Mouse (Mus musculus) right cerebral cortex, postnatal 10 days (tissue): ENCODE data around the gene Ccdc92b.

ENCODE experiments used
- DNase-seq, 2 experiments: peaks; one replicate each; pipeline ENCODE4 v3.0.0; 2021; ENCODE audit warnings: low spot score in 2 of 2

The Ccdc92b gene

DNA sequence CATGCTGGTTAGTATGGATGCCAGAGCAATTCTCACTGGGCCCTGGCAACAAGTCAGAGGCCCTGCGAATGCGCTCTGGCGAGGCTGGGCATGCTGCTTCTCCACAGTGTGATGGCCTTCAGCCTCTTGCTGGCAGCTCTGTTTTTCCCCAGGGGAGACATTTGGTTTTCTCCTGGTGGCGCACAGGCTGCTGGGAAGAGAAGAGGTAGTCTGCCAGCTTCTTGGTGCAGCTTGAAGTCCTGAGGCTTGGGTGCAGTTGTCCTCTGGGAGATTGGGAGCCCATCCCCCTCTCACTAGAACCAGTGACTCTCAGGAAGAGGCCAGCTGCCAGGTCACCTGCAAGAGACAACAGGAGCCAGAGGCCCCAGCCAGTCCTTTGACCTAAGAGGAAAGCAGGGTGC, 33.4 kb downstream of the Ccdc92b start:
- DNase-seq, result peak; percentile 62 to 65

DNA sequence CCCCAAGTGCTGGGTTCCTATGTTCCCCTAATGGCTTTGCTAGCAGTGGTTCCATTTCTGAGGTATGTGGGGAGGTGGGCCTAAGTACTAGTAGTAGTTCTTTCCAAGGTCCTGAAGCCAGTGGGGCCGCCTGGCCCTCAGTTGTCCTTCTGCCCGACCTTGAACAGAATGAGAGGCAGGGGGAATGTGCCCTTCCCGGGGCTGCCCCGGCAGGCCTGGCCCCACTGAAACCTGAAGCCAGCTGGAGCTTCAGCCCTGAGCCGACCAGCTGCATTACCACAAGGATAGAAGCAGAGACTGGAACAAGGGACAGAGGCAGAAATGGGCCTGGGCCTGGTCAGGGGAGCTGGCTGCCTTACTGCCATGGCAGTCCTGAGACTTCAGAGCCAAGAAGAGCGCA, 34.0 kb downstream of the Ccdc92b start:
- no peak for DNase-seq

- DNase-seq, result no peak
These were observed 36.5 kb downstream of the Ccdc92b start for GRCm38 (mm10) chr11:74655941-74656340.

DNA sequence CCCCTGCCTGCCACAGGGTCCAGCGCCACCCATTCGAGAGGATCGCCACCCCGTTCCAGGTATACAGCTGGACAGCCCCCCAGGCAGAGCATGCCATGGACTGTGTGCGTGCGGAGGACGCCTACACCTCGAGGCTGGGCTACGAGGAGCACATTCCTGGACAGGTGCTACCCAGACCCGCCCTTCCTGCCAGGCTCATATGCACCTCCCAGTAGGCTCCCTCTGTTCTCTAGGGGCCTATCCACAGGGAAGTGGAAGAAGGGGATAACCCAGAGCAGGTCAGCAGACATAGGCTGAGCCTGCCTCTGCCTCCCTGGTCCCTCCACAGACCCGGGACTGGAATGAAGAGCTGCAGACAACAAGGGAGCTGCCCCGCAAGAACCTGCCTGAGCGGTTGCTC, 40.9 kb downstream of the Ccdc92b start:
- DNase-seq, result no peak

DNA sequence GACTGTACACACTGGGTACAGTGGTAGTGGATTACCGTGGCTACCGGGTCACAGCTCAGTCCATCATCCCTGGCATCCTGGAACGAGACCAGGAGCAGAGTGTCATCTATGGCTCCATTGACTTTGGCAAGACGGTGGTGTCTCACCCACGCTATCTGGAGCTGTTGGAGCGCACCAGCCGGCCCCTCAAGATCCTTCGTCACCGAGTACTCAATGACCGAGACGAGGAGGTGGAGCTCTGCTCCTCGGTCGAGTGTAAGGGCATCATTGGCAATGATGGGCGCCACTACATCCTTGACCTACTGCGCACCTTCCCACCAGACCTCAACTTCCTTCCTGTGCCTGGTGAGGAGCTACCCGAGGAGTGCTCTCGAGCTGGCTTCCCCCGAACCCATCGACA, 42.2 kb downstream of the Ccdc92b start:
- peak in 1 of 2 experiments; percentile 19 for DNase-seq

DNA sequence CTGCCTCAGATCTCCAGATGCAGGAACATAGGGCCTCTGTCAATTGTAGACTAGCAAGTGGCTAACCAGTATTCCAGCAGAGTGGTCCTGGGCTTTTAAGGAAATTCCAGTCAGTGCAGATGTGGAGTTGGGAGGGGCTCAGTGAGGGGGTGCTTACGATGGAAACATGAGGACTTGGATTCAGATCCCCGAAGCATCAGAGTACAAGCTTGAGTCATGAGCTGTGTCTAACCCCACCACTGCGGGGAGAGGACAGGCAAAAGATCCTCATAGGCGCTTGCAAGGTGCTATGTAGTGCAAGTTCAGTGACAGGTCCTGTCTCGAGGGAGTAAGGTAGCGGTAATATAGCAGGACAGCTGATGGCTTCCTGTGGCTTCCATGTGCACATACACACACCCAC, 42.8 kb downstream of the Ccdc92b start:
- DNase-seq, result peak in 1 of 2 experiments; percentile 11

DNA sequence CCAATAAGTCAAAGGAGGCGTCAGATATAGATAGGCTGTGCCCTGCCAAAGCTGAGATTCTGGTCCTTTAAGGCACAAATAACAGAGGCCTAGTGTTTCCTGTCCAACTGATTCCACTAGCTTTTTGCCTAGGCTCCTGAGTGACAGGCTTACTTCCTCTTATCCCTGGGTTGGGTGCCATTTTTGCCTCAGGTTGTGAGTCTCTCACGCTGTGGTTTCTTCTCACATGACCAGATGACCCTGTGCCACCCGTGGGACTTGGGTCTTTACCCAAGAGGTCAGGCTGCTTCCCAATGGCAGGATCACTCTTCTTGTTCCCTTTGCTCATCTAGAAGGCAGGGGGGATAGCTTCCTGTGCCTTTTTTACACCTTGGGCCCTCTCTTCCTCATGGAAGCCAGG, 44.9 kb downstream of the Ccdc92b start:
- no peak for DNase-seq

GRCm38 (mm10) chr11:74664906-74665305, 45.5 kb downstream of the Ccdc92b start:
- DNase-seq, result no peak

DNA sequence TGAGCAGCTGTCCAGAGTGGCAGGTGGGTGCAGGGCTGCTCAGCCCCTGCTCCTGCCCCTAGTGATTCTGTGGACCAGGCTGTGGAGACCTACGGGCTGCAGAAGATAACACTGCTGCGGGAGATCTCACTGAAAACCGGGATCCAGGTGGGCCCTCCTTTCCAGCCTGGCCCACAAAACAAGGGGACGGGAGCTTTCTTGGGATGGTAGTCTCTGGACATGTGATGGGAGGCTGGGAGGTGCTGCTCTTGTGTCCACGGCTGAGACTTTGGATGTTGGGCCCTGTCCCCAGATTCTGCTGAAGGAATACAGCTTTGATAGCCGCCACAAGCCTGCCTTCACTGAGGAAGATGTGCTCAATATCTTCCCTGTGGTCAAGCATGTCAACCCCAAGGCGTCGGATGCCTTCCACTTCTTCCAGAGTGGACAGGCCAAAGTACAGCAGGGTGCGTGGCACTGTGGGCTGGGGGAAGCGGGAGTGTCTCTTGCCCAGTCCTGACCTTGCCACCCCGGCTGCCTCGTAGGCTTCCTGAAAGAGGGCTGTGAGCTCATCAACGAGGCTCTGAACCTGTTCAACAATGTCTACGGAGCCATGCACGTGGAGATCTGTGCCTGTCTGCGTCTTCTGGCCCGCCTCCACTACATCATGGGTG, 46.4 kb downstream of the Ccdc92b start:
- DNase-seq, result no peak

DNA sequence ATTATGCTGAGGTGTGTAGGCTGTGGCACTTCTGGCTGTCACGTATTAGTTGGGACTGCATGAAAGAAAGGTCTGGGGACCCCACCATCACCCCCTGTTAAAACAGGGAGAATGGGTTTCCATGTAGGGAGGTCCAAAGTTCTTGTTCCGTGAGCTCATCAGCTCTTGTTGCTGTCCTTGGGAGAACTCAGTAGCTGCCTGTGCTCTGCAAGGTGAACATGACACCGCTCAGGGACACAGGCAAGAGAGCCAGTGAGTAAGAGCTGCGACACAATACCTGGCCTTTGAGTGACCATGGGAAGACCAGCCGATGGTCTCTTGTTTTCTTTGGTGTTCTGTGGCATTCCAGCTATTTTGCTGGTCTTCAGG, 46.9 kb downstream of the Ccdc92b start:
- DNase-seq, result no peak

- no peak for DNase-seq
These were observed 47.6 kb downstream of the Ccdc92b start for GRCm38 (mm10) chr11:74666776-74667581.

GRCm38 (mm10) chr11:74667582-74668010, 48.2 kb downstream of the Ccdc92b start:
- no peak for DNase-seq

- DNase-seq, result peak in 1 of 2 experiments; percentile 19
These were observed 49.1 kb downstream of the Ccdc92b start for GRCm38 (mm10) chr11:74668466-74668865.

GRCm38 (mm10) chr11:74668971-74669370, 49.6 kb downstream of the Ccdc92b start:
- no peak for DNase-seq

DNA sequence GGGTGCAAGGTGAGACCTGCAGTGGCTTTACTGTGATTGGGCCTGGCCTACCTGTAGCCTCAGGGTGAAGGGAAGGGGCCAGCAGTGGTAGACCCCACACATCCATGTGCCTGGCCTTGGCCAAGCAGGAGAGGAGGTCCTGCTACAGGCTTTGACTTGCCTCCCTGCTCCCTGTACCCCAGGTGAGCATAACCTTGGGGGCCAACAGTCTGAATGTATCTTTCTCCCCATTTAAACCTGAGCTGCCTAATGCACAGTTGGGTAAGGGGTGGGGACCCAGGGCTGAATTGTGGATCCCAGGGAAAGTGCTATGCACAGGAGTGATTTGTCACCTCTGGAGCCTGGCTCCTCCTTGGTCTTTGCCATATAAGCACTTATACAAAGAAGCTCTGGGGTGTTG, 50.7 kb downstream of the Ccdc92b start:
- no peak for DNase-seq

DNA sequence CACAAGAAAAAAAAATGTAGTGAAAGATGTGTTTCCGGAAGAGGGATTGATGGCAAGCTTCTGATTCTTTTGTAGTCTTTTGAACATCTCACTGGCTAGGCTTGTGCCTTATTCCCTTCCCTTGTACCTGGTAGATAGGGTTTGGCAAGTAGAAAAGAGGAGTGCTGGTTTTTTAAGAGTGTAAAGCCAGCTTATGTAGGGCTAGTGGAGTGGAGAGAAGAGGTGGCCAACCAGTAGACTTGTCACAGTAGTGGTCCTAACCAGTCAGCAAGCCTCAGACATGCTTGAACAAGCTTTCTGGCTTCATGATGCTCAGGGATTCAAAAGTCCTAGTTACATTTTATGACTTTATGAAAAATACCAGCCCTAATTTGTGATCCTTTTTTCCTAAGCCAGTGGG, 51.6 kb downstream of the Ccdc92b start:
- DNase-seq, result peak in 1 of 2 experiments; percentile 13

DNA sequence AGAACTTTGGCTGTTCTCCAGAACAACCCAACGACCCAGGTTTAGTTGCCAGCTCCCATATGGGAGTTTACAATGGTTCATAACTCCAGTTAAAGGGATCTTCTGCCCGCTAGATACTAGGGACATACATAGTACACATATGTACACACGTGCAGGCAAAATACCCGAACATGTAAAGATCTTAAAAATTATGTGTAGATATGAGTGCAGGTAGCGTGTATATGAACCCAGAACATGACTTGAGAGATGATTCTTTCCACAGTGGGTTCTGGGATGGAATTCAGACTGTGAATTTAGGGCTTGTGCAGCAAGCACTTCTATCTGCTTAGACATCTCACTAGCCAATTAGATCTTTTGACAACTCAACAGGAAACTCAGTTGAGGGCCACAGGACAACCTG, 52.4 kb downstream of the Ccdc92b start:
- DNase-seq, result no peak

DNA sequence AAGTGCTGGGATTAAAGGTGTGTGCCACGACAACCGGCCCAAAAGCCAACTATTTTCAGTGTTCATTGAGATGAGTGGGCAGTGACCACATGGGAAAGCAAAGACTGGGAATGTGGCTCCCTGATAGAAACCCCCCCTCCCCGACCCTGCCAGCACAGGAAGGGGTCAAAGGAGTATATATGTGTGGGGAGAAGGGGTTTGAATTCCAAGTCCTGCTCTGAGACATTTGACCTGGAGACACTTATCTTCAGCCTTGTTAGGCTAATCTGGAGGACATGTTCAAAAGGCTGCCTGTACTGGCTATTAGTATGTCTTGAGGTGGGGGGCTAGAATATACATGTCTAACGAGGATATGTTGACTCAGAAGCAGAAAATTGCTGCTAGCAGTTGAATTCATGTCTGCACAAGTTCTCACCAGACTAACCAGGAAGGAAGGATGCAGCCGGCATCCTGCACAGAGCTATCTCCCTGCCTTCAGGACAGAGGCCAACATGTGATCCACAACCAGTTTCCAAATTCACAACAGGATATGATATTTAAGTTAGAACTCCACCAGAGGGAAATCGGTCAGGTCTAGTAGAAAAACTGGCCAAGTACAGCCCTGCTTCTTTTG, 53.6 kb downstream of the Ccdc92b start:
- peak in 1 of 2 experiments; percentile 26 for DNase-seq

GRCm38 (mm10) chr11:74673561-74673960, 54.2 kb downstream of the Ccdc92b start:
- DNase-seq, result peak in 1 of 2 experiments; percentile 17

GRCm38 (mm10) chr11:74674713-74675112, 55.3 kb downstream of the Ccdc92b start:
- DNase-seq, result no peak

- DNase-seq, result no peak
These were observed 55.8 kb downstream of the Ccdc92b start for GRCm38 (mm10) chr11:74675156-74675555.
